Mouse (Mus musculus): ENCODE measurements around the gene Ndst2. TPM values are rescaled to one million over a fixed set of nuclear protein-coding genes. Genes with fewer than 3 reads are reported as not detected.

Gene Ndst2
- polyA plus RNA-seq, 1 experiment from 2014 or later: 25.6 TPM

- Histone ChIP-seq H3K4me2 (ENCODE audit: low read depth, severe bottlenecking) (no peak overlapping the region), H3K4me1 (ENCODE audit: control insufficient read depth, insufficient read depth, low read length) (no peaks in the 10 kb centered on the region), H3K36me3 (ENCODE audit: control insufficient read depth, insufficient read depth, low read length) (peaks cover 3% of the 10 kb centered on the region), H3K27me3 (ENCODE audit: control insufficient read depth, insufficient read depth, low read length) (no peaks in the 10 kb centered on the region), H3K4me3 (ENCODE audit: low read depth, low read length) (no peak overlapping the region), H3K9ac (ENCODE audit: low read length) (no peak overlapping the region), H3K27ac (replicated peaks; ENCODE audit: low read depth, low read length) (no peak overlapping the region), H3K9me3 (ENCODE audit: control insufficient read depth, low read length) (no peaks in the 10 kb centered on the region)
- no peak for DNase-seq (ENCODE audit: low spot score)
- no peak for ATAC-seq (ENCODE audit: insufficient number of reproducible peaks, low FRiP score, low TSS enrichment, low read depth)
- 71% methylated on average over 5 of the region's 5 CpGs for WGBS
Observed at GRCm38 (mm10) chr14:20750503-20750902, 16.1 kb upstream of the Ndst2 start.

DNA sequence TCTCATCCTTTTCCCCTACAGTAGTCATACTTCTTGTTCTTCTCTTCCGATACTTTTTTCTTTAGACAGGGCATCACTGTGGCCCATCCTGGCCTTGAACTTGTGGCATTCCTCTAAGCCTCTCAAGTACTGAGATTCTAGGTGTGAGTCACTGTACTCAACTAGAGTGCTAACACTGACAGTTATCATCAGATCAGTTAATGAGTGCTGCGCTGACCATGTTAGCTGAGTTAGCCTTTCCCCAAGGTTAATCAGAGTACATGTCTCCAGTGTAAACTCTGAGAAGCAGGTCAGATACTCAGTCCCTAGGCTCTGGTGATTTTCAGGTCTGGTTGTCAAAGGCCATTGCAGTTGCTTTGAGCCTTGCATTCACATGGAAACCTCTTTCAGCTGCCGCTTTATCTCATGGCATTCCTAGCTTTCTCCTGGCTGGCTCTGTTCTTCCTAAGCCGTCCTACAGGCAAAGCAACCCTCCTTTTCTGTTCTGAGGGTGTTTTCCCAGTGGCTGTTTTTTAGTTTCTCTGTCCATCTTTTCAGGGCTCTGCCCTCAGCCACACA lies 15.2 kb upstream of the Ndst2 start:
- Histone ChIP-seq H3K36me3 (ENCODE audit: control insufficient read depth, insufficient read depth, low read length) (no peaks in the 10 kb centered on the region; the same call in 1 of the 2 replicates), H3K4me2 (ENCODE audit: low read depth, severe bottlenecking) (no peak overlapping the region), H3K4me3 (ENCODE audit: low read depth, low read length) (no peak overlapping the region), H3K4me1 (ENCODE audit: control insufficient read depth, insufficient read depth, low read length) (no peaks in the 10 kb centered on the region), H3K9ac (ENCODE audit: low read length) (no peak overlapping the region), H3K27ac (replicated peaks; ENCODE audit: low read depth, low read length) (no peak overlapping the region), H3K9me3 (ENCODE audit: control insufficient read depth, low read length) (no peaks in the 10 kb centered on the region), H3K27me3 (ENCODE audit: control insufficient read depth, insufficient read depth, low read length) (no peaks in the 10 kb centered on the region)
- 91% methylated on average over 4 of the region's 4 CpGs for WGBS
- DNase-seq (ENCODE audit: low spot score) (no peak), ATAC-seq (ENCODE audit: insufficient number of reproducible peaks, low FRiP score, low TSS enrichment, low read depth) (no peak)

DNA sequence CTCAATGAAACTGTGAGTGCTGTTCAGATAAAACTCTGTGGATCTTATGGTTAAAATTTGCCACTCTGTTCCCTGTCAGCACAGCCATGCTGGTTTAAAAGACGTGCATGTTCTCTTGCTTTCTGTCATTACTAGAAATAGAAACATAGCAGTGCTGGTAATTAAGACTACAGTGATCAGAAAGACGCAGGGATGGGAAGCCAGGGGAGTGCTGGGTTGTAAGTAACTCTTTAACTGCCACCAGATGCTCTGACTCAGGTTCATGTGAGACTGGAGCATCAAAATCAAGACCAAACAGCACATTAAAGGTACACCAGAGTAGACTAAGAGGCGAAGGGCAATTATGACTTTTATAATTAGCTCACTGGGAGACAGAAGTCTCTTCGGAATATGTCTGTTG lies 14.0 kb upstream of the Ndst2 start:
- Histone ChIP-seq H3K27me3 (ENCODE audit: control insufficient read depth, insufficient read depth, low read length) (no peaks in the 10 kb centered on the region), H3K27ac (replicated peaks; ENCODE audit: low read depth, low read length) (no peak overlapping the region), H3K9ac (ENCODE audit: low read length) (no peak overlapping the region), H3K4me1 (ENCODE audit: control insufficient read depth, insufficient read depth, low read length) (no peaks in the 10 kb centered on the region), H3K36me3 (ENCODE audit: control insufficient read depth, insufficient read depth, low read length) (peaks cover 2% of the 10 kb centered on the region), H3K4me3 (ENCODE audit: low read depth, low read length) (no peak overlapping the region), H3K4me2 (ENCODE audit: low read depth, severe bottlenecking) (no peak overlapping the region), H3K9me3 (ENCODE audit: control insufficient read depth, low read length) (no peaks in the 10 kb centered on the region)
- no peak for ATAC-seq (ENCODE audit: insufficient number of reproducible peaks, low FRiP score, low TSS enrichment, low read depth)
- 42% methylated on average over 4 of the region's 4 CpGs for WGBS
- no peak for DNase-seq (ENCODE audit: low spot score)

DNA sequence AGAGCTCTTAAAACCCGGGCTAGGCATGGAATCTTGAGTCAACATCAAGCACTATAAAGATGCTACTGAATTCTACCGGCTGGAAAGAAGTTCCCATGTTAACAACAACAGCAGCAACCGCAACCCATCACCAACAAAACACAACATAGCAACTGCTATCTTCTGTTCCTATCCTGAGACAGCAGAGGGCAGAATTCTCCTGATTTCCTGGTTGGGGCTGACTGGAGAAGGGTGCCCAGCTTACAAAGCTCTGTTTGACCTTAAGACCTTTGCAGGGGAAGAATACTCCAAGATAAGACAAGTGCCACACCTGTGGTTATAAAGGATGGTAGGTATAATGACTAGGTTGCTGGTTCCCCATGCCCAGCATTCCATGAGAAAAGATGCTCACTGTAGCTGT lies 12.6 kb upstream of the Ndst2 start:
- no peak overlapping the region for H3K4me3 ChIP-seq (ENCODE audit: low read depth, low read length)
- DNase-seq (ENCODE audit: low spot score) (no peak), ATAC-seq (ENCODE audit: insufficient number of reproducible peaks, low FRiP score, low TSS enrichment, low read depth) (no peak)
- no peaks in the 10 kb centered on the region for H3K27me3 ChIP-seq (ENCODE audit: control insufficient read depth, insufficient read depth, low read length)
- H3K9ac ChIP-seq (ENCODE audit: low read length): no peak overlapping the region
- WGBS: 92% methylated on average over 3 of the region's 3 CpGs
- no peak overlapping the region for H3K4me2 ChIP-seq (ENCODE audit: low read depth, severe bottlenecking)
- no peaks in the 10 kb centered on the region for H3K9me3 ChIP-seq (ENCODE audit: control insufficient read depth, low read length)
- H3K27ac ChIP-seq (replicated peaks; ENCODE audit: low read depth, low read length): no peak overlapping the region
- no peaks in the 10 kb centered on the region for H3K4me1 ChIP-seq (ENCODE audit: control insufficient read depth, insufficient read depth, low read length)
- peaks cover 2% of the 10 kb centered on the region for H3K36me3 ChIP-seq (ENCODE audit: control insufficient read depth, insufficient read depth, low read length)

DNA sequence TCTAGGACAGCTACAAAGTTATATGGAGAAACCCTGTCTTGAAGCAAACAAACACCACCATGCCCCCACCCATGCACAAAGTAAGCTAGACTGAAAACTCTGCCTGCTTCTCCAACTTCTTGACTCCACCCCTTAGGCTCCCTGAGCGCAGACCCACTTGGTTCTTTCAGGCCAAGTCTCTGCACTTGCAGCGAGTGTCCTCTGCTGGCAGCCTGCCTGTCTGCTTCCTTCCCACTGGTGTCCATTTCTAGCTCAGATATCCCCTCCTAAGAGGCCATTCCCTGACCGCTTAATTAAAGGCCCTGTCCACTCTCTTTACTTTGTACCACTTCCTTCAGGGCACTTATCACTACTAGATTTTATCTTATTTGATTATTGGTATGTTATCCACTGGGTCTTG lies 9.3 kb upstream of the Ndst2 start:
- DNase-seq (ENCODE audit: low spot score): no peak
- Histone ChIP-seq H3K9me3 (ENCODE audit: control insufficient read depth, low read length) (no peaks in the 10 kb centered on the region), H3K4me1 (ENCODE audit: control insufficient read depth, insufficient read depth, low read length) (no peaks in the 10 kb centered on the region), H3K27me3 (ENCODE audit: control insufficient read depth, insufficient read depth, low read length) (no peaks in the 10 kb centered on the region), H3K4me3 (ENCODE audit: low read depth, low read length) (no peak overlapping the region), H3K36me3 (ENCODE audit: control insufficient read depth, insufficient read depth, low read length) (peaks cover 6% of the 10 kb centered on the region), H3K4me2 (ENCODE audit: low read depth, severe bottlenecking) (no peak overlapping the region), H3K27ac (replicated peaks; ENCODE audit: low read depth, low read length) (no peak overlapping the region), H3K9ac (ENCODE audit: low read length) (no peak overlapping the region)
- no peak for ATAC-seq (ENCODE audit: insufficient number of reproducible peaks, low FRiP score, low TSS enrichment, low read depth)
- 85% methylated on average over 3 of the region's 3 CpGs for WGBS

- Histone ChIP-seq H3K9ac (ENCODE audit: low read length) (no peak overlapping the region), H3K27me3 (ENCODE audit: control insufficient read depth, insufficient read depth, low read length) (no peaks in the 10 kb centered on the region), H3K27ac (replicated peaks; ENCODE audit: low read depth, low read length) (no peak overlapping the region), H3K4me2 (ENCODE audit: low read depth, severe bottlenecking) (no peak overlapping the region), H3K4me3 (ENCODE audit: low read depth, low read length) (no peak overlapping the region), H3K9me3 (ENCODE audit: control insufficient read depth, low read length) (no peaks in the 10 kb centered on the region), H3K36me3 (ENCODE audit: control insufficient read depth, insufficient read depth, low read length) (peaks cover 10% of the 10 kb centered on the region), H3K4me1 (ENCODE audit: control insufficient read depth, insufficient read depth, low read length) (no peaks in the 10 kb centered on the region)
- DNase-seq (ENCODE audit: low spot score): no peak
- ATAC-seq (ENCODE audit: insufficient number of reproducible peaks, low FRiP score, low TSS enrichment, low read depth): no peak
- WGBS: 93% methylated on average over 9 of the region's 9 CpGs
Observed at GRCm38 (mm10) chr14:20741301-20741700, 6.9 kb upstream of the Ndst2 start.

DNA sequence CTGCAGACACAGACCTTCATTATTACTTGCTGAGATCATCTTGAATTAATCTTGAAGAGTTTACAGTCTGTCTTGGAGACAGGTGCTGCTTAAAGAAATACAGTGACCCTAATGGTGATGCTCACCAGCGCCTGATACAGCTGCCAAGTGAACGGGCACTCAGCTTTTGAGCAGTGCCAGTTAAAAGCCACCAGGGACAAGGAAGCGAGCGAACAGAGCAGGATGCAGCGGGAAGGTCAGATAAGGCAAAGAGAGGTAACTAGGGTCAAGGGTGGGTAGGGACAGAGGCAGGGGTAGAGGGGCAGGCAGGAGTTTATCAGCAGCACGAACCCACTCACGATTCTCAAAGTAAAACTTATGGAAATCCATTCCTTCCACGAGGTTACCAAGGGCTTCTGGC lies 4.1 kb upstream of the Ndst2 start:
- no peak overlapping the region for H3K4me3 ChIP-seq (ENCODE audit: low read depth, low read length)
- 86% methylated on average over 8 of the region's 8 CpGs for WGBS
- no peak overlapping the region for H3K9ac ChIP-seq (ENCODE audit: low read length)
- DNase-seq (ENCODE audit: low spot score) (no peak), ATAC-seq (ENCODE audit: insufficient number of reproducible peaks, low FRiP score, low TSS enrichment, low read depth) (no peak)
- 0 out of 2 replicates have a peak, but pooled peaks cover 3% of the 10 kb centered on the region for H3K4me1 ChIP-seq (ENCODE audit: control insufficient read depth, insufficient read depth, low read length)
- no peaks in the 10 kb centered on the region for H3K27me3 ChIP-seq (ENCODE audit: control insufficient read depth, insufficient read depth, low read length)
- peaks cover 14% of the 10 kb centered on the region for H3K36me3 ChIP-seq (ENCODE audit: control insufficient read depth, insufficient read depth, low read length)
- no peak overlapping the region for H3K4me2 ChIP-seq (ENCODE audit: low read depth, severe bottlenecking)
- H3K9me3 ChIP-seq (ENCODE audit: control insufficient read depth, low read length): no peaks in the 10 kb centered on the region
- H3K27ac ChIP-seq (replicated peaks; ENCODE audit: low read depth, low read length): no peak overlapping the region

DNA sequence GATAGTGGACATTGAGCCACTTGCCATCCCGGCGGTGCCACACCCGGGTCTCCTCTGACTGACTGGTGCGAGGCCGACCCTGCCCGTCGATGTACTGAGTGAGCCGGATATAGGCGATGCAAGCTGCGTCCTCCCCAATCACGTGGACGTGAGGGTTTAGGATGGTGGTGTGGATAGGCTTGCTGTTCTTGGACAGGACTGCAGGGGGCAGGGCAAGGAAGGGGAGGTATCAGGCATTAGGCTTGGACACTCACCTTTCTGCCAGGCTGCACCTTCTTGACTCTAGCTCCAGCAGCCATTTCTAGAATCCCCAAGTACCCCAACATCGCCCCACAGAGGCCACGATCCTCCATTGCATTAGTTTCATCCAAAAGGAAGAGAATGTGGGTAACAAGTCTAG lies 2.9 kb upstream of the Ndst2 start:
- no peak overlapping the region for H3K27ac ChIP-seq (replicated peaks; ENCODE audit: low read depth, low read length)
- no peaks in the 10 kb centered on the region for H3K9me3 ChIP-seq (ENCODE audit: control insufficient read depth, low read length)
- WGBS: 47% methylated on average over 14 of the region's 14 CpGs
- no peak overlapping the region; the same call in 1 of the 2 replicates for H3K9ac ChIP-seq (ENCODE audit: low read length)
- H3K36me3 ChIP-seq (ENCODE audit: control insufficient read depth, insufficient read depth, low read length): peaks cover 15% of the 10 kb centered on the region; the same call in 1 of the 2 replicates
- H3K4me2 ChIP-seq (ENCODE audit: low read depth, severe bottlenecking): no peak overlapping the region
- H3K27me3 ChIP-seq (ENCODE audit: control insufficient read depth, insufficient read depth, low read length): no peaks in the 10 kb centered on the region
- DNase-seq (ENCODE audit: low spot score) (peak; percentile 65), ATAC-seq (ENCODE audit: insufficient number of reproducible peaks, low FRiP score, low TSS enrichment, low read depth) (no peak)
- H3K4me1 ChIP-seq (ENCODE audit: control insufficient read depth, insufficient read depth, low read length): peaks cover 9% of the 10 kb centered on the region; the same call in 1 of the 2 replicates
- H3K4me3 ChIP-seq (ENCODE audit: low read depth, low read length): no peak overlapping the region

DNA sequence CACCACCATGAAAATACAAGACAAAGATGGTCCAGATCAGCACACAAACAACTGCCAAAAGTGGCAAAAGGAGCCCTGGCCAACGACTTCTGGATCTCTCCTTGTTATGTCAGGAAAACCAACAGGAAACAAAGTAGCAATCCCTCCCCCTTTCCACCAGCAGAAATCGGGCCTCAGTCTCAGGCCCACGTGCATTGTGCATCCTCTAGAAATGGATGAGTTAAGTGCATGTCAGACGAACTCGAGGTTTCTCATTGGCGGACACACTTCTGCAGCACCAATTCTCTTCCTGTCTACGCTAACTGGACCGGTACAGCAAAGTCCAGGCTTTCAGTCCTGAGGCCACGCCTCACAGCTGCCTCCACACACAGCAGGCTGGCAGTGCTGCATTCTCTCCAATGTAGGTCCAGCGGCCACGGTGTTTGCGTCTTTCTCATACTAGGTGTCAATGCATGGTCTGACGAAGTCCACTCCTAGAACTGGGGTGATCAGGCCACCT lies 1.6 kb upstream of the Ndst2 start:
- Histone ChIP-seq H3K9me3 (ENCODE audit: control insufficient read depth, low read length) (no peaks in the 10 kb centered on the region), H3K27me3 (ENCODE audit: control insufficient read depth, insufficient read depth, low read length) (no peaks in the 10 kb centered on the region), H3K9ac (ENCODE audit: low read length) (no peak overlapping the region), H3K4me2 (ENCODE audit: low read depth, severe bottlenecking) (no peak overlapping the region), H3K4me1 (ENCODE audit: control insufficient read depth, insufficient read depth, low read length) (peaks cover 11% of the 10 kb centered on the region; the same call in 1 of the 2 replicates), H3K27ac (replicated peaks; ENCODE audit: low read depth, low read length) (no peak overlapping the region), H3K4me3 (ENCODE audit: low read depth, low read length) (no peak overlapping the region), H3K36me3 (ENCODE audit: control insufficient read depth, insufficient read depth, low read length) (peaks cover 18% of the 10 kb centered on the region; the same call in 1 of the 2 replicates)
- ATAC-seq (ENCODE audit: insufficient number of reproducible peaks, low FRiP score, low TSS enrichment, low read depth): no peak
- WGBS: 87% methylated on average over 13 of the region's 13 CpGs
- DNase-seq (ENCODE audit: low spot score): no peak
